Mouse (Mus musculus): ENCODE data around the gene Sigmar1. TPM values are rescaled to one million over a fixed set of nuclear protein-coding genes. Genes with fewer than 3 reads are reported as not detected.
A peak's percentile ranks its signal among the peaks of the same experiment; 100 is the strongest.

Sigmar1 gene
- polyA plus RNA-seq, 1 experiment from 2014 or later, result 76.6 TPM

- Histone ChIP-seq H3K4me3 (peak within 1 kb of the TSS; percentile 89), H3K4me2 (replicated peaks) (peak within 1 kb of the TSS; percentile 76), H3K27me3 (peaks cover 45% of the 10 kb centered on the region), H3K4me1 (peaks cover 21% of the 10 kb centered on the region), H3K9ac (peak within 1 kb of the TSS; percentile 84), H3K9me3 (no peaks in the 10 kb centered on the region), H3K36me3 (peaks cover 16% of the 10 kb centered on the region), H3K27ac (0 out of 2 replicates have a peak within 1 kb of the TSS, but pooled peaks have one; percentile 23)
- WGBS, result under 1% methylated on average over 27 of the region's 27 CpGs
- ATAC-seq (ENCODE audit: insufficient number of reproducible peaks, insufficient read depth, low FRiP score, low TSS enrichment), result peak; percentile 85
Observed at GRCm38 (mm10) chr4:41722918-41723351, 33.0 kb downstream of the Sigmar1 start, which contains the start of gene Dctn3. Gene Dctn3, minus strand, starts transcription at chr4:41723170.

- Histone ChIP-seq H3K27ac (peak overlapping the region; percentile 71; the same call in 1 of the 2 replicates), H3K9ac (peak overlapping the region; percentile 6; the same call in 1 of the 2 replicates), H3K36me3 (peaks cover 37% of the 10 kb centered on the region), H3K27me3 (no peaks in the 10 kb centered on the region), H3K4me1 (peaks cover 30% of the 10 kb centered on the region), H3K4me2 (replicated peaks) (no peak overlapping the region), H3K4me3 (no peak overlapping the region), H3K9me3 (no peaks in the 10 kb centered on the region)
- ATAC-seq (ENCODE audit: insufficient number of reproducible peaks, insufficient read depth, low FRiP score, low TSS enrichment), result peak; percentile 2; the same call in 1 of the 2 replicates
- WGBS, result 30% methylated on average over 6 of the region's 6 CpGs
Observed at GRCm38 (mm10) chr4:41716834-41717233, 39.1 kb downstream of the Sigmar1 start.

GRCm38 (mm10) chr4:41715596-41715995 lies 40.4 kb downstream of the Sigmar1 start:
- Histone ChIP-seq H3K36me3 (peaks cover 47% of the 10 kb centered on the region), H3K9ac (no peak overlapping the region), H3K9me3 (no peaks in the 10 kb centered on the region), H3K4me3 (no peak overlapping the region), H3K27ac (no peak overlapping the region), H3K4me1 (peaks cover 35% of the 10 kb centered on the region), H3K27me3 (no peaks in the 10 kb centered on the region), H3K4me2 (replicated peaks) (no peak overlapping the region)
- 83% methylated on average over 5 of the region's 5 CpGs for WGBS
- no peak for ATAC-seq (ENCODE audit: insufficient number of reproducible peaks, insufficient read depth, low FRiP score, low TSS enrichment)

GRCm38 (mm10) chr4:41715082-41715481 lies 40.9 kb downstream of the Sigmar1 start:
- no peaks in the 10 kb centered on the region for H3K27me3 ChIP-seq
- no peak overlapping the region for H3K27ac ChIP-seq
- ATAC-seq (ENCODE audit: insufficient number of reproducible peaks, insufficient read depth, low FRiP score, low TSS enrichment), result no peak
- H3K4me3 ChIP-seq, result no peak overlapping the region
- peaks cover 47% of the 10 kb centered on the region for H3K36me3 ChIP-seq
- H3K9ac ChIP-seq, result no peak overlapping the region
- H3K9me3 ChIP-seq, result no peaks in the 10 kb centered on the region
- 82% methylated on average over 8 of the region's 8 CpGs for WGBS
- H3K4me1 ChIP-seq, result peaks cover 35% of the 10 kb centered on the region
- no peak overlapping the region for H3K4me2 ChIP-seq (replicated peaks)

GRCm38 (mm10) chr4:41714276-41714675 lies 41.7 kb downstream of the Sigmar1 start:
- Histone ChIP-seq H3K27me3 (no peaks in the 10 kb centered on the region), H3K27ac (no peak overlapping the region), H3K9ac (0 out of 2 replicates have a peak overlapping the region, but pooled peaks have one; percentile 91), H3K36me3 (peaks cover 40% of the 10 kb centered on the region), H3K9me3 (no peaks in the 10 kb centered on the region), H3K4me2 (replicated peaks) (peak overlapping the region; percentile 83), H3K4me1 (peaks cover 35% of the 10 kb centered on the region), H3K4me3 (peak overlapping the region; percentile 82; the same call in 1 of the 2 replicates)
- WGBS, result 21% methylated on average over 8 of the region's 8 CpGs
- ATAC-seq (ENCODE audit: insufficient number of reproducible peaks, insufficient read depth, low FRiP score, low TSS enrichment), result no peak

- 1% methylated on average over 60 of the region's 61 CpGs for WGBS
- no peaks in the 10 kb centered on the region for H3K27me3 ChIP-seq
- H3K36me3 ChIP-seq, result peaks cover 32% of the 10 kb centered on the region
- H3K4me1 ChIP-seq, result peaks cover 35% of the 10 kb centered on the region
- ATAC-seq (ENCODE audit: insufficient number of reproducible peaks, insufficient read depth, low FRiP score, low TSS enrichment), result peak; percentile 24; the same call in 1 of the 2 replicates
- H3K4me2 ChIP-seq (replicated peaks), result peak within 1 kb of the TSS; percentile 83
- peak within 1 kb of the TSS; percentile 91 for H3K9ac ChIP-seq
- peak within 1 kb of the TSS; percentile 77 for H3K27ac ChIP-seq
- no peaks in the 10 kb centered on the region for H3K9me3 ChIP-seq
- peak within 1 kb of the TSS; percentile 82 for H3K4me3 ChIP-seq
Observed at GRCm38 (mm10) chr4:41713197-41714067, 42.5 kb downstream of the Sigmar1 start, which contains the start of gene Rpp25l. Gene Rpp25l, minus strand, starts transcription at chr4:41713534.

- 43% methylated on average over 31 of the region's 31 CpGs for WGBS
- 0 out of 2 replicates have a peak, but pooled peaks have one; percentile 1 for ATAC-seq (ENCODE audit: insufficient number of reproducible peaks, insufficient read depth, low FRiP score, low TSS enrichment)
Observed at GRCm38 (mm10) chr4:41712421-41713196, 43.3 kb downstream of the Sigmar1 start.

GRCm38 (mm10) chr4:41711705-41712375 lies 44.1 kb downstream of the Sigmar1 start:
- Histone ChIP-seq H3K4me1 (peaks cover 43% of the 10 kb centered on the region), H3K27ac (peak overlapping the region; percentile 46; the same call in 1 of the 2 replicates), H3K9me3 (no peaks in the 10 kb centered on the region), H3K27me3 (no peaks in the 10 kb centered on the region), H3K36me3 (peaks cover 24% of the 10 kb centered on the region), H3K4me2 (replicated peaks) (peak overlapping the region; percentile 83), H3K9ac (peak overlapping the region; percentile 91), H3K4me3 (peak overlapping the region; percentile 82)
- ATAC-seq (ENCODE audit: insufficient number of reproducible peaks, insufficient read depth, low FRiP score, low TSS enrichment), result no peak
- 79% methylated on average over 16 of the region's 16 CpGs for WGBS

More at GRCm38 (mm10) chr4:41712421-41713196, 43.3 kb downstream of the Sigmar1 start:
- H3K4me1 ChIP-seq, result peaks cover 42% of the 10 kb centered on the region
- peaks cover 31% of the 10 kb centered on the region for H3K36me3 ChIP-seq
- H3K27me3 ChIP-seq, result no peaks in the 10 kb centered on the region
- H3K27ac ChIP-seq, result peak overlapping the region; percentile 77
- H3K9ac ChIP-seq, result peak overlapping the region; percentile 91
- H3K9me3 ChIP-seq, result no peaks in the 10 kb centered on the region
- H3K4me2 ChIP-seq (replicated peaks), result peak overlapping the region; percentile 83
- H3K4me3 ChIP-seq, result peak overlapping the region; percentile 82

- Histone ChIP-seq H3K27me3 (no peaks in the 10 kb centered on the region), H3K27ac (no peak overlapping the region), H3K9ac (no peak overlapping the region), H3K4me2 (replicated peaks) (no peak overlapping the region), H3K4me1 (peaks cover 44% of the 10 kb centered on the region), H3K4me3 (no peak overlapping the region), H3K36me3 (peaks cover 16% of the 10 kb centered on the region), H3K9me3 (no peaks in the 10 kb centered on the region)
- WGBS, result 72% methylated on average over 4 of the region's 4 CpGs
- ATAC-seq (ENCODE audit: insufficient number of reproducible peaks, insufficient read depth, low FRiP score, low TSS enrichment), result no peak
Observed at GRCm38 (mm10) chr4:41710229-41710628, 45.7 kb downstream of the Sigmar1 start.

- peaks cover 16% of the 10 kb centered on the region for H3K36me3 ChIP-seq
- peaks cover 57% of the 10 kb centered on the region for H3K4me1 ChIP-seq
- no peak overlapping the region for H3K4me2 ChIP-seq (replicated peaks)
- no peaks in the 10 kb centered on the region for H3K27me3 ChIP-seq
- H3K27ac ChIP-seq, result no peak overlapping the region
- no peak overlapping the region for H3K9ac ChIP-seq
- 37% methylated on average over 8 of the region's 8 CpGs for WGBS
- H3K4me3 ChIP-seq, result no peak overlapping the region
- H3K9me3 ChIP-seq, result no peaks in the 10 kb centered on the region
- ATAC-seq (ENCODE audit: insufficient number of reproducible peaks, insufficient read depth, low FRiP score, low TSS enrichment), result no peak
Observed at GRCm38 (mm10) chr4:41708192-41708745, 47.7 kb downstream of the Sigmar1 start.

Data from embryonic facial prominence, embryonic 12.5 days (tissue).